Mouse (Mus musculus) spleen, adult 2 months (tissue): Measurements from ENCODE around the gene Acvr1b. TPM values are rescaled to one million over a fixed set of nuclear protein-coding genes. Genes with fewer than 3 reads are reported as not detected.

Experiments
- DNase-seq, 2 experiments: peaks; one replicate each; pipeline versions ENCODE4 v3.0.0 to v3.0.0-alpha.2; 2012 to 2021; ENCODE audit warnings: low spot score in 2 of 2, low read depth in 1 of 2
- H3K27ac ChIP-seq: fragments of 200-500 bp; 2 replicates; pipeline ENCODE4 v1.5.1; 2012; ENCODE audit warnings: low read length, inconsistent platforms; ENCODE audit not compliant: insufficient read depth
- H3K27me3 ChIP-seq: fragments of 200-500 bp; 2 replicates; pipeline ENCODE4 v1.6.1; 2012; ENCODE audit warnings: mild to moderate bottlenecking, moderate library complexity, low read length, inconsistent platforms; ENCODE audit not compliant: control insufficient read depth, insufficient read depth
- H3K36me3 ChIP-seq: fragments of 200-500 bp; 2 replicates; pipeline ENCODE4 v1.6.1; 2012; ENCODE audit warnings: mild to moderate bottlenecking, low read length, inconsistent platforms; ENCODE audit not compliant: control insufficient read depth, insufficient read depth
- H3K4me1 ChIP-seq: fragments of 200-500 bp; 2 replicates; pipeline ENCODE4 v1.6.1; 2011; ENCODE audit warnings: inconsistent platforms; ENCODE audit not compliant: control insufficient read depth, insufficient read depth, insufficient read length
- H3K4me3 ChIP-seq: fragments of 200-500 bp; 2 replicates; pipeline ENCODE4 v1.5.1; 2011; ENCODE audit warnings: mild to moderate bottlenecking, inconsistent platforms; ENCODE audit not compliant: insufficient read depth, insufficient read length; ENCODE audit errors: extremely low read depth
- CTCF ChIP-seq: fragments of 200-500 bp; IDR thresholded peaks from 2 replicates; pipeline ENCODE4 v1.5.1; 2011; ENCODE audit warnings: mild to moderate bottlenecking, inconsistent platforms; ENCODE audit not compliant: insufficient read depth, insufficient read length, insufficient replicate concordance; ENCODE audit errors: extremely low read depth
- POLR2A ChIP-seq: fragments of 200-500 bp; IDR thresholded peaks from 2 replicates; pipeline ENCODE4 v1.6.1; 2011; ENCODE audit warnings: low read depth, low read length, inconsistent platforms
- WGBS: fragments of 180-500 bp; shearing (Covaris S2); methylation state at CpG from one replicate; pipeline ENCODE4 v1.1.7; 2018; 5-methylcytosine and 5-hydroxymethylcytosine counted together
- polyA plus RNA-seq: library from polyadenylated mRNA; depleted of rRNA; stranded (reverse); fragments of >200 nt; gene quantifications from 2 replicates; pipeline ENCODE4 v1.2.3, GENCODE M21; 2012

Acvr1b gene
- polyA plus RNA-seq, 1 experiment = 17.9 TPM

- no peaks in the 10 kb centered on the region for H3K36me3 ChIP-seq
- no peak overlapping the region for H3K4me3 ChIP-seq
- WGBS = 10% methylated on average over 3 of the region's 3 CpGs
- DNase-seq = peak in 1 of 2 experiments; percentile 72
- no peak overlapping the region for H3K27ac ChIP-seq
- TF ChIP-seq CTCF (peak; percentile 80), POLR2A (no peak)
- H3K4me1 ChIP-seq = no peaks in the 10 kb centered on the region
- no peaks in the 10 kb centered on the region for H3K27me3 ChIP-seq
These were observed 63.0 kb downstream of the Acvr1b start for GRCm38 (mm10) chr15:101236878-101237277.

GRCm38 (mm10) chr15:101238885-101239511, 65.1 kb downstream of the Acvr1b start:
- Histone ChIP-seq H3K4me3 (no peak overlapping the region), H3K4me1 (peaks cover under 1% of the 10 kb centered on the region; the same call in 1 of the 2 replicates), H3K36me3 (no peaks in the 10 kb centered on the region), H3K27me3 (no peaks in the 10 kb centered on the region), H3K27ac (no peak overlapping the region)
- TF ChIP-seq POLR2A = no peak
- peak; percentile 73; the same call in 1 of the 2 replicates for TF ChIP-seq CTCF
- WGBS = 18% methylated on average over 28 of the region's 28 CpGs
- peak in 1 of 2 experiments; percentile 53 for DNase-seq

GRCm38 (mm10) chr15:101239821-101240220, 66.0 kb downstream of the Acvr1b start:
- Histone ChIP-seq H3K27me3 (no peaks in the 10 kb centered on the region), H3K27ac (no peak overlapping the region), H3K4me3 (no peak overlapping the region), H3K36me3 (no peaks in the 10 kb centered on the region), H3K4me1 (peaks cover 5% of the 10 kb centered on the region; the same call in 1 of the 2 replicates)
- no peak for DNase-seq
- TF ChIP-seq POLR2A (no peak), CTCF (no peak)
- WGBS = 90% methylated on average over 8 of the region's 8 CpGs

GRCm38 (mm10) chr15:101240799-101241204, 66.9 kb downstream of the Acvr1b start:
- Histone ChIP-seq H3K27me3 (no peaks in the 10 kb centered on the region), H3K4me3 (no peak overlapping the region; the same call in 1 of the 2 replicates), H3K27ac (no peak overlapping the region), H3K36me3 (no peaks in the 10 kb centered on the region), H3K4me1 (peaks cover 5% of the 10 kb centered on the region; the same call in 1 of the 2 replicates)
- TF ChIP-seq POLR2A (no peak), CTCF (peak; percentile 80; the same call in 1 of the 2 replicates)
- peak; percentile 79 to 86 for DNase-seq
- 2% methylated on average over 10 of the region's 10 CpGs for WGBS

- TF ChIP-seq POLR2A = no peak
- TF ChIP-seq CTCF = no peak
- H3K27me3 ChIP-seq = no peaks in the 10 kb centered on the region
- no peaks in the 10 kb centered on the region for H3K36me3 ChIP-seq
- no peak overlapping the region for H3K4me3 ChIP-seq
- H3K27ac ChIP-seq = no peak overlapping the region
- no peak for DNase-seq
- WGBS = 28% methylated on average over 9 of the region's 9 CpGs
- H3K4me1 ChIP-seq = peaks cover 5% of the 10 kb centered on the region; the same call in 1 of the 2 replicates
These were observed 67.4 kb downstream of the Acvr1b start for GRCm38 (mm10) chr15:101241236-101241635.

GRCm38 (mm10) chr15:101241853-101242252, 68.0 kb downstream of the Acvr1b start:
- Histone ChIP-seq H3K4me1 (peaks cover 6% of the 10 kb centered on the region; the same call in 1 of the 2 replicates), H3K4me3 (no peak overlapping the region), H3K27me3 (no peaks in the 10 kb centered on the region), H3K36me3 (no peaks in the 10 kb centered on the region), H3K27ac (no peak overlapping the region)
- no peak for DNase-seq
- no peak for TF ChIP-seq CTCF
- TF ChIP-seq POLR2A = no peak
- 86% methylated on average over 9 of the region's 9 CpGs for WGBS

- no peak overlapping the region for H3K4me3 ChIP-seq
- TF ChIP-seq POLR2A (no peak), CTCF (no peak)
- WGBS = 50% methylated on average over 8 of the region's 8 CpGs
- H3K27ac ChIP-seq = no peak overlapping the region
- no peaks in the 10 kb centered on the region for H3K36me3 ChIP-seq
- H3K4me1 ChIP-seq = peaks cover 12% of the 10 kb centered on the region; the same call in 1 of the 2 replicates
- H3K27me3 ChIP-seq = no peaks in the 10 kb centered on the region
- DNase-seq = no peak
These were observed 68.8 kb downstream of the Acvr1b start for GRCm38 (mm10) chr15:101242645-101243044.
